In genomic region chr12:31949193-31949741, GRCm38 (mm10) we compare ENCODE assay signal across 1 mouse cellular context.
TF ChIP-seq lines count a peak whose summit lies in the region.

No protein-coding gene starts in this region.

TF ChIP-seq in CH12.LX, 34 proteins besides CTCF, POLR2A, EP300 and RAD21 (continued from another document):
- TF ChIP-seq ETS1 (conservative IDR thresholded peaks at IDR 0.05; ENCODE audit: low read depth, low read length) (peak; percentile 63), BHLHE40 (IDR thresholded peaks at IDR 0.05; ENCODE audit: low read depth, low read length) (peak; percentile 84), E2F4 (IDR thresholded peaks at IDR 0.05; ENCODE audit: insufficient replicate concordance, low read depth, low read length) (no peak), TBP (conservative IDR thresholded peaks at IDR 0.05; ENCODE audit: low read depth, low read length) (no peak), SIN3A (IDR thresholded peaks at IDR 0.05; ENCODE audit: low read length) (peak; percentile 62; the same call in 1 of the 2 replicates), POLR2AphosphoS2 (IDR thresholded peaks at IDR 0.05; ENCODE audit: low read depth, low read length) (no peak), ZKSCAN1 (IDR thresholded peaks at IDR 0.05; ENCODE audit: borderline replicate concordance, low read depth, low read length) (no peak), IRF4 (IDR thresholded peaks at IDR 0.05; ENCODE audit: low read depth, low read length) (peak; percentile 61; the same call in 1 of the 2 replicates)
